Mouse (Mus musculus) embryo, embryonic 11.5 days (tissue): ENCODE results near the gene Nemp1.
"Not testable (repeated sequence)": the region's sequence is repeated elsewhere in the genome, so short reads cannot be mapped to it uniquely, and the experiment has no call there.

ENCODE experiments used
- DNase-seq: peaks from one replicate; pipeline ENCODE4 v3.0.0-alpha.2; 2012; ENCODE audit warnings: low read depth, low spot score

Nemp1 gene

GRCm38 (mm10) chr10:127645791-127646190 lies 20.9 kb upstream of the Nemp1 start:
- DNase-seq = no peak

GRCm38 (mm10) chr10:127652906-127653638 lies 13.6 kb upstream of the Nemp1 start:
- DNase-seq = no peak

GRCm38 (mm10) chr10:127654970-127655579 lies 11.6 kb upstream of the Nemp1 start:
- DNase-seq = no peak

GRCm38 (mm10) chr10:127657617-127658016 lies 9.1 kb upstream of the Nemp1 start:
- DNase-seq = not testable (repeated sequence)

- DNase-seq = no peak
Measured at GRCm38 (mm10) chr10:127658076-127658475, 8.6 kb upstream of the Nemp1 start.

GRCm38 (mm10) chr10:127659551-127659950 lies 7.2 kb upstream of the Nemp1 start:
- no peak for DNase-seq

GRCm38 (mm10) chr10:127661291-127661914 lies 5.3 kb upstream of the Nemp1 start:
- no peak for DNase-seq

- no peak for DNase-seq
Measured at GRCm38 (mm10) chr10:127661915-127662663, 4.6 kb upstream of the Nemp1 start.

- no peak for DNase-seq
Measured at GRCm38 (mm10) chr10:127662666-127663253, 3.9 kb upstream of the Nemp1 start.

GRCm38 (mm10) chr10:127663590-127663989 lies 3.1 kb upstream of the Nemp1 start:
- no peak for DNase-seq

- no peak for DNase-seq
Measured at GRCm38 (mm10) chr10:127664166-127664565, 2.5 kb upstream of the Nemp1 start.

- DNase-seq = no peak
Measured at GRCm38 (mm10) chr10:127664891-127665290, 1.8 kb upstream of the Nemp1 start.

- no peak for DNase-seq
Measured at GRCm38 (mm10) chr10:127665366-127666181, 1.1 kb upstream of the Nemp1 start.

- DNase-seq = peak; percentile 85
Measured at GRCm38 (mm10) chr10:127667269-127668092, 780 bp downstream of the Nemp1 start.

GRCm38 (mm10) chr10:127668093-127669050 lies 1.7 kb downstream of the Nemp1 start, which contains the start of gene Nab2:
Gene Nab2 (minus strand): TSS chr10:127668568.
- DNase-seq = no peak

- no peak for DNase-seq
Measured at GRCm38 (mm10) chr10:127669170-127669569, 2.5 kb downstream of the Nemp1 start.

- DNase-seq = no peak
Measured at GRCm38 (mm10) chr10:127670185-127670584, 3.5 kb downstream of the Nemp1 start.

- DNase-seq = no peak
Measured at GRCm38 (mm10) chr10:127671276-127671675, 4.6 kb downstream of the Nemp1 start.
